Mouse (Mus musculus) heart, embryonic 15.5 days (tissue): ENCODE measurements at regions not wholly inside any gene's neighbourhood (a gene's known extent, or its start where the extent isn't known, plus 50 kb on each side); places are given as distances from the start of the nearest gene placed in this dataset.

Experiments
- ATAC-seq: fragments of 200-750 bp; cut with Nextera tagmentation; replicated peaks from 2 replicates; pipeline ENCODE4 v1.8.0; 2017; ENCODE audit warnings: low read depth, moderate TSS enrichment; ENCODE audit not compliant: insufficient number of reproducible peaks, insufficient read depth, low FRiP score
- H3K27ac ChIP-seq: fragments of 300-500 bp; sonication (generic); 2 replicates; pipeline ENCODE4 v1.5.1; 2015; ENCODE audit warnings: mild to moderate bottlenecking, inconsistent platforms
- H3K27me3 ChIP-seq: fragments of 300-500 bp; sonication (generic); 2 replicates; pipeline ENCODE4 v1.6.1; 2015; ENCODE audit warnings: inconsistent platforms
- H3K36me3 ChIP-seq: fragments of 300-500 bp; sonication (generic); 2 replicates; pipeline ENCODE4 v1.6.1; 2015; ENCODE audit warnings: mild to moderate bottlenecking, inconsistent platforms
- H3K4me1 ChIP-seq: fragments of 300-500 bp; sonication (generic); replicated peaks from 2 replicates; pipeline ENCODE4 v1.6.1; 2015; ENCODE audit warnings: inconsistent platforms
- H3K4me2 ChIP-seq: fragments of 300-500 bp; sonication (generic); 2 replicates; pipeline ENCODE4 v1.6.1; 2015; ENCODE audit warnings: inconsistent platforms, mild to moderate bottlenecking, moderate library complexity
- H3K4me3 ChIP-seq: fragments of 300-500 bp; sonication (generic); 2 replicates; pipeline ENCODE4 v1.5.1; 2015; ENCODE audit warnings: mild to moderate bottlenecking, inconsistent platforms
- H3K9ac ChIP-seq: fragments of 300-500 bp; sonication (generic); 2 replicates; pipeline ENCODE4 v1.6.1; 2015; ENCODE audit warnings: mild to moderate bottlenecking, inconsistent platforms
- H3K9me3 ChIP-seq: fragments of 300-500 bp; sonication (generic); replicated peaks from 2 replicates; pipeline ENCODE4 v1.6.1; 2016; ENCODE audit warnings: inconsistent platforms
- WGBS: fragments of 180-500 bp; shearing (Covaris S2); methylation state at CpG from one replicate; pipeline ENCODE4 v1.1.7; 2015; ENCODE audit warnings: mixed read lengths; 5-methylcytosine and 5-hydroxymethylcytosine counted together

DNA sequence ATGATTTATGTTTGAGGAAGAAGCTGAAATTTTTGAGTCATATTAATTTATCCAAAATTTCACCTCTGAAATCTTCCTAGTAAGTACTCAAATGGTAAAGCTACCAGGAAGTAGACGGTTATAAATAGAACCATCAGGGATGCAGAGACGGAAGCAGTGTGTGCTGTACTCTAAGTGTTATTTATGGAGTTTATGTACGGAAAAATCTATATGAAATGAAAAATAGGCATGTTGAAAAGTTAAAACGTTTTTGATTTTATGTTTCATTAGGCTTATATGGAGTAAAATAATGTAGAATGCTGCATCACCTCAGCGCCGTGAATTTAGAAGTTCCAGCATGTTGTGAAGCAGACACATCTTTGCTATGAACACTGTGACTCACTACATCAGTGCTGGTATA, 149.1 kb upstream of the Cypt12 start:
- WGBS = 39% methylated on average over 6 of the region's 6 CpGs
- Histone ChIP-seq H3K9me3 (no peaks in the 10 kb centered on the region), H3K4me2 (no peak overlapping the region), H3K4me1 (peaks cover 8% of the 10 kb centered on the region), H3K27me3 (peaks cover 40% of the 10 kb centered on the region), H3K4me3 (no peak overlapping the region), H3K36me3 (no peaks in the 10 kb centered on the region), H3K9ac (no peak overlapping the region), H3K27ac (no peak overlapping the region)
- ATAC-seq = no peak

DNA sequence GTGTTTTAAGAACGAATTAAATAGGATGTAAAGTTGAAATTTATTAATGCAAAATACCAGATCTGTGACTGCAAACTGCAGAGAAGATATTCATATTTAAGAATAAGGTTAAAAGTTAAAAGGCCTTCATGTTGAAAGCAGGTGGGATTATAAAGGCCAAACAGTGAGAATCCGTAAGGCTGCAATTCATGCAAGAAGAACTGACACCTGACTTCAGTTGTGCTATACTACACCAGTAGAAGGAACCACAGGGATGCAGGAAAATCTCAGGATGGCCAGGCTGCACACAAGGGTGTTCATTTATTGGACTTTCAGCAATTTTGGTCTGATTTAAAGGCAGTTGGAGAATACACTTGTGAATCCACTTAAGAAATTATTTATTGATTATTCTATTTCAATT, 147.4 kb upstream of the Cypt12 start:
- Histone ChIP-seq H3K4me3 (no peak overlapping the region), H3K36me3 (no peaks in the 10 kb centered on the region), H3K9me3 (no peaks in the 10 kb centered on the region), H3K9ac (no peak overlapping the region), H3K4me2 (no peak overlapping the region), H3K27me3 (peaks cover 23% of the 10 kb centered on the region), H3K4me1 (no peaks in the 10 kb centered on the region), H3K27ac (no peak overlapping the region)
- ATAC-seq = no peak
- WGBS = 67% methylated on average over 2 of the region's 2 CpGs

DNA sequence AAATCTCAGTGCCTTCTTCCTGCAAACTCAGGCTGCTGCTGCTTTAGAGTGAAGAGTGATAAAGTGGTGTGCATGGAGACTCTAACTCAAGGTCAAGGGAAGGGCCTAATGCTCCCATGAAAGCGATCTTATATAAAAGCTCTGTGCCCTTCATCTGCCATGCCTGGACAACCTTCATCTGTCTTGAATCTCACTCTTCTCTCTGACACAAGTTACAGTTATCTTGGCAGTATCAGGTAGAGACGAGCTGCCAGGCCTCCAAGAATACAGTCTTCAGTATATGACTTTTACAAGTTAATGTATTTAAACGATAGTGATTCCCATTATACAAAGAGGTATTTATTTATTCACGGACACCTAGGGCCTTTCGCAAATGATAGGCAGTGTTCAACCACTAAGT, 146.7 kb upstream of the Cypt12 start:
- ATAC-seq = no peak
- H3K27me3 ChIP-seq = peaks cover 16% of the 10 kb centered on the region
- H3K36me3 ChIP-seq = no peaks in the 10 kb centered on the region
- H3K4me3 ChIP-seq = no peak overlapping the region
- no peak overlapping the region for H3K4me2 ChIP-seq
- 68% methylated on average over 5 of the region's 5 CpGs for WGBS
- H3K9me3 ChIP-seq = no peaks in the 10 kb centered on the region
- H3K27ac ChIP-seq = no peak overlapping the region
- H3K9ac ChIP-seq = no peak overlapping the region
- no peaks in the 10 kb centered on the region for H3K4me1 ChIP-seq

DNA sequence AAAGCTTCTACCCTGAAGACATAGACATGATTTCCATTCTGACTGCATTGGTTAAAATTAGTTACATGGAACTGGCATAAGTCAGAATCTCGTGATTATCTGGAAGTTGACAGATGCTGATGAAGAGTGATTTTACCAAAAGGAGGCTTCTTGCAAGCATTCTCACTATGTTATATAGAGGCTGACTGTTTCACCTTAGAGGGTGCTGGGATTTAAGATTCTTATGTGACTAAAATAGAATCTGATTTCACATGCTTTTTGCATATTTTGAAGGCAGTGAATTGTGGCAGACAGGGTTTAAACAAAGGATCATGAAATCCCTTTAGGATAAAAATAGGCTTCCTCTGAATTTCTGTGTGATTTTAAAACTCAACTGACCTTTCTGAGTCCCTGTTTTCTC, 143.0 kb upstream of the Cypt12 start:
- no peaks in the 10 kb centered on the region for H3K27me3 ChIP-seq
- no peaks in the 10 kb centered on the region for H3K36me3 ChIP-seq

DNA sequence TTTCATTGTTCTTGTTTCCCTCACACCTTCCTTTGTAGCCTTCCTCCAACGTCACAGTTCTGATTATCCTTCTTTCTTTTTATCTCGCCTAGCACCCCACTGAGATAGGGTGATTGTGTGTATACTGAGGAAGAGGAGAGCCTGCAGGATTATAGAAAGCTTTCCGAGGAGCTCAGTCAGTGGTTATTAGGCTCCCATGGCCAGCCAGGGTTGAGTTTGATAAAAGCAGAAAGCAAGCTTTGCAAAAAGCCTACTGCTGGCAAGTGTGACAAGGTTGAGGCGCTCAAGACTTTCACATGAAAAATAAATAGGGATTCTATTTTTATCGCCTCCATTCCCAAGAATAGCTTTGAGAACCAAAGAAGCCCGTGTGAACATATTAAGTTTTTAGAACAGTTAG, 136.9 kb upstream of the Cypt12 start:
- H3K27me3 ChIP-seq = no peaks in the 10 kb centered on the region
- H3K4me1 ChIP-seq = 0 out of 2 replicates have a peak, but pooled peaks cover 2% of the 10 kb centered on the region
- no peak overlapping the region for H3K4me3 ChIP-seq
- H3K9me3 ChIP-seq = no peaks in the 10 kb centered on the region
- no peaks in the 10 kb centered on the region for H3K36me3 ChIP-seq
- no peak overlapping the region for H3K27ac ChIP-seq
- H3K9ac ChIP-seq = no peak overlapping the region
- ATAC-seq = no peak
- WGBS = 29% methylated on average over 6 of the region's 6 CpGs
- no peak overlapping the region for H3K4me2 ChIP-seq

More for the DNA sequence above, 143.0 kb upstream of the Cypt12 start:
- no peak overlapping the region for H3K4me3 ChIP-seq
- no peak overlapping the region for H3K27ac ChIP-seq
- 60% methylated on average over 1 of the region's 1 CpGs for WGBS
- no peak overlapping the region for H3K9ac ChIP-seq
- no peaks in the 10 kb centered on the region for H3K9me3 ChIP-seq
- no peak overlapping the region for H3K4me2 ChIP-seq
- no peaks in the 10 kb centered on the region for H3K4me1 ChIP-seq
- no peak for ATAC-seq

DNA sequence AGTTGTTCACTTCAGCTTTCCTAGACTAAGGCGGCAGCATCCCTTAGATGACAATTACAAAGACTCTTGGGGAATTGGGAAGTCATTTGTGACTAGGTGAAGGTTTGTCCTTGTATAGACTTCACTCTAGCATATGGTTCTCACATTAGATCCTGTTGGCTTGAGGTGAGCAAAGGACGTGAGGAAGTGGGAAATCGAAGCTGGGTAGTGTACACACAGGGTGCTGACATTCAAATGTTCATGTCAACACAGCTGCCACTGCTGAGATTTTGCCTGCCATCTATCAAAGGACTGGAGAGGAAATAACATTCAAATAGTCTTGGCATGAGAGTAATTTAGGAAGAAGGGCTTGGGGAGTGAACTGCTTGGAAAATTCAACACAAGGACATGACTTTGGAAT, 124.0 kb upstream of the Cypt12 start:
- H3K36me3 ChIP-seq = no peaks in the 10 kb centered on the region

DNA sequence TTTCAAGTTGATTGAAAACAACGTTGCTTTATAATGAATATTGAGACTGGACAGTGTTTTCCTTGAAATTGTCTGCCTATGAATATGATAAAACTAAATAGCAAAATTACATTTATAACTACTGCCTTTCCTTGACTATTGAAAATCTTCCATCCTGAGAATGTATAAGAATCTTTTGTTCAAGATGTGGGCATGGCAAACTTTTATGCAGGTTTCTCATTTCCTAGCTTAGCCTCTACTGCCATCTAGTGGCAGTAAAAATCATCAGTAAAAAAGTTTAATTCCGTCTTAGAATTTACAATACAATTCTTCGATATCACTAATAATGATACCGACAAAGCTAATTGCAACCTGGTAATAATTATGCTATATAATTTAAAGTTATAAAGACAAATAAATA, 123.5 kb upstream of the Cypt12 start:
- no peak overlapping the region for H3K27ac ChIP-seq
- no peak overlapping the region for H3K9ac ChIP-seq
- WGBS = 47% methylated on average over 4 of the region's 4 CpGs
- no peaks in the 10 kb centered on the region for H3K27me3 ChIP-seq
- H3K4me2 ChIP-seq = no peak overlapping the region
- H3K36me3 ChIP-seq = no peaks in the 10 kb centered on the region
- no peaks in the 10 kb centered on the region for H3K9me3 ChIP-seq
- ATAC-seq = no peak
- H3K4me3 ChIP-seq = no peak overlapping the region
- H3K4me1 ChIP-seq = no peaks in the 10 kb centered on the region

More for the DNA sequence above, 124.0 kb upstream of the Cypt12 start:
- ATAC-seq = no peak
- H3K27ac ChIP-seq = no peak overlapping the region
- H3K4me3 ChIP-seq = no peak overlapping the region
- no peak overlapping the region for H3K9ac ChIP-seq
- no peak overlapping the region for H3K4me2 ChIP-seq
- no peaks in the 10 kb centered on the region for H3K9me3 ChIP-seq
- no peaks in the 10 kb centered on the region for H3K27me3 ChIP-seq
- WGBS = 47% methylated on average over 3 of the region's 3 CpGs
- no peaks in the 10 kb centered on the region for H3K4me1 ChIP-seq

DNA sequence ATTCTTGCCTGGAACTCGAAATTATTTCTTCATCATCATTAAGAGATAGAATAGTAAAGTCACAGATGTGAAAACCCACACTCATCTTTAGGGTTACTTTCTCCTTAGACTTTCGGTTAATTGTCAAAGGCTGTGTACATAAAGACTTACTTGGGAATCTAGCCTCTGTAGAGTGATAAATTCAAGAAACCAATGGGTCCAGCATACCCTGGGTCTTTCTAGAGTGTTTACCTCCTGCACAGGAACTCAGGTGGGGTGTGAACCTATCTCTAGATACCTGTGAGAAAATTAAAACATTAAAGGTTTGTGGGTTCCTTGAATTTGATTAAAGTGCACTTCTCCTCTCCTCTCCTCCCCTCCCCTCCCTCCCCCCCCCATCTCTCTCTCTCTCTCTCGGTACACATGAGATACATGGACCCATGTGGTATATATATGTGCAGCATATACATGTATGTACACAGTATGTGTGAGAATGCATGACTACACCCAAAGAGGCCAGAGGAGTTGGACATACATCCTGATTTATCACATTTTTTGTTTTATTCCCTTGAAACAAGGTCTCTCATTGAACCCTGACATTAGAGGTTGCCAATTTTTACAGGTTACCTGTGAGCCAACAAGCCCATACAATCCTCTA, 122.8 kb upstream of the Cypt12 start:
- Histone ChIP-seq H3K27me3 (no peaks in the 10 kb centered on the region), H3K9ac (no peak overlapping the region), H3K9me3 (no peaks in the 10 kb centered on the region), H3K4me2 (no peak overlapping the region), H3K27ac (no peak overlapping the region), H3K4me3 (no peak overlapping the region), H3K36me3 (no peaks in the 10 kb centered on the region), H3K4me1 (no peaks in the 10 kb centered on the region)
- ATAC-seq = no peak
- WGBS = 38% methylated on average over 3 of the region's 3 CpGs

DNA sequence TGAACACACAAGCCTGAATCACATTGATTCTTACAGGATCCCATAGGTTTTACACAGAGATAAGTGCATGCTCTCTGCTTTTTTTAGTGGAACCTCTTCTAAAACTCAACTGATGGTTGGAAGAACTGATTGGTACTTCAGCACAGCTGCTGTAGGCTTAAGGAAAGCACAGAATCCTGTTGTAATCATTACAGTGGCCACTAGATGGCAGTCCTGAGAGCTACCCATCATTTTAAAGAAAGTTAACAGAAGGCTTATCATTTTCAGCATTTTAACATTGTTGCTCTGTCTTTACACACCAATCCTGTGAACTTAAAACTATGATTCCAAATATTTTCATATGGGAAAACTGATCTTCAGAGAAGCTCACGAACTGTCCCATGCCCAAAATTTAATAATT, 113.5 kb upstream of the Cypt12 start:
- Histone ChIP-seq H3K9ac (no peak overlapping the region), H3K27me3 (no peaks in the 10 kb centered on the region), H3K9me3 (no peaks in the 10 kb centered on the region), H3K4me2 (no peak overlapping the region), H3K4me1 (no peaks in the 10 kb centered on the region), H3K27ac (no peak overlapping the region), H3K36me3 (no peaks in the 10 kb centered on the region), H3K4me3 (no peak overlapping the region)
- WGBS = 36% methylated on average over 1 of the region's 1 CpGs
- ATAC-seq = no peak

DNA sequence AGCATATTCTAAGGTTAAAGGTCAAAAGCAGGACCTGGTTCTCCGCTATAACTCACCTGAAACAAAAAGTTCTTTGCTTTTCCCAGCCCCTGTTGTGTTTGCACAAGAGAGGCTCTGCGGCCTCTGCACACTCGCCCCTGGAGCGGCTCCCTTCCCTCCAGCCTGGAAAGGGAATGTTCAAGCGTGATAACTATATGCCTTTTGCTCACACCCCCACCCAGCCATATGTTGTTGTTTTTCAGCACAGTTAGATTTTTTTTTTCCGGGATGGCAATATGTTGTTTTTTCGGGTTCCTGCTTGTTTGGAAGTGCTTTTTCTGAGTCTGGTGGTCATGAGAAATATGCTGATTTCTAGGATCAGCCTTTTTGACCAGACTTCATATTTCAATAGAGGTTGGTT, 100.6 kb upstream of the Cypt12 start:
- H3K27me3 ChIP-seq = no peaks in the 10 kb centered on the region
- no peaks in the 10 kb centered on the region for H3K9me3 ChIP-seq
- H3K27ac ChIP-seq = no peak overlapping the region
- WGBS = 68% methylated on average over 7 of the region's 7 CpGs
- no peaks in the 10 kb centered on the region for H3K36me3 ChIP-seq
- no peaks in the 10 kb centered on the region for H3K4me1 ChIP-seq
- no peak overlapping the region for H3K4me2 ChIP-seq
- no peak for ATAC-seq
- no peak overlapping the region for H3K4me3 ChIP-seq
- no peak overlapping the region for H3K9ac ChIP-seq

DNA sequence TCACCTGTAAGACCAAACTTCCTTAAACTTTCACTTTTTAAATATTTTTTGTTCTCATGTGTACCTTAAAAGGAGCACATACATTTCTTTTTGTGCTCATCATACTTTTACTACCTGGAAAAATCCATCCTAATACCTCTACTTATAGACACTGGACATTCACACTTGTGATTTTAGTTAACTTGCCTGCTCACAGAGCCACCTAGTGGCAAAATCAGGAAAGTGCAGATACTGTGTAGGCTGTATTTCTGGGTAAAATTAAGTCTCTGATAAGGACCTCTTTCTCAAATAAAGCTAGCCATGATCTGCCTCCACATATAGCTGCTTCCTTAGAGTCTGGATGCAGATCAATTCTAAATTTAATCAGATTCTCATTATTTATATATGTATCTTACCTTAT, 100.0 kb upstream of the Cypt12 start:
- no peak overlapping the region for H3K4me2 ChIP-seq
- no peaks in the 10 kb centered on the region for H3K9me3 ChIP-seq
- no peak overlapping the region for H3K27ac ChIP-seq
- no peaks in the 10 kb centered on the region for H3K27me3 ChIP-seq
- H3K4me3 ChIP-seq = no peak overlapping the region
- ATAC-seq = no peak
- no peaks in the 10 kb centered on the region for H3K36me3 ChIP-seq
- H3K4me1 ChIP-seq = no peaks in the 10 kb centered on the region
- no peak overlapping the region for H3K9ac ChIP-seq

DNA sequence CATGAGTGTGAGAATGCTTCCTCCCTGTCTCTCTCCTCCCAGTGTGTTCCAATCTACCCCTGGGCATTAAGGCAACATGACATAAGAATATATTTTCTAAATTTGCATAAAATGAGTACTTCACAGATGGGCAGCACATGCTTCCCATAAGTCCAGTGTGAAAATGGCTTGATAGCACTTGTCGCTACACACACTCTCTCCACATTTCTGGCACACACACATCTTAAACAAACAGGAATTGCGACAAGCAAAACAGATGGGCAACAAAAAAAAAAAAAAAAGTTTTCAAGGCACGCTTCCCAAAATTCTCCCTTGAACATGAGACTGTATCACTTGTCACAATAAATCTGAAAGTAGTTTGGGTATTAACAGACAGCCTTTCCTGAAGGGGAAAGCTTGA, 85.8 kb upstream of the Cypt12 start:
- no peak for ATAC-seq
- Histone ChIP-seq H3K36me3 (no peaks in the 10 kb centered on the region), H3K4me1 (no peaks in the 10 kb centered on the region), H3K27me3 (no peaks in the 10 kb centered on the region), H3K9me3 (no peaks in the 10 kb centered on the region), H3K9ac (no peak overlapping the region), H3K27ac (no peak overlapping the region), H3K4me3 (no peak overlapping the region), H3K4me2 (no peak overlapping the region)
- 60% methylated on average over 3 of the region's 3 CpGs for WGBS
